Mouse (Mus musculus) kidney, postnatal 4 days (tissue): ENCODE results near the gene Trnp1.

Source experiments
- DNase-seq, 2 experiments: peaks; one replicate each; pipeline ENCODE4 v3.0.0; 2021; ENCODE audit warnings: mixed read lengths in 2 of 2

Gene Trnp1

GRCm38 (mm10) chr4:133494432-133494831 is 3.9 kb downstream of the Trnp1 start:
- DNase-seq, result peak; percentile 95 to 96

GRCm38 (mm10) chr4:133493895-133494294 is 4.5 kb downstream of the Trnp1 start:
- peak; percentile 30 to 47 for DNase-seq

- DNase-seq, result no peak
These were observed 6.5 kb downstream of the Trnp1 start for GRCm38 (mm10) chr4:133491800-133492199.

- DNase-seq, result no peak
These were observed 8.7 kb downstream of the Trnp1 start for GRCm38 (mm10) chr4:133489489-133490245.

- no peak for DNase-seq
These were observed 9.5 kb downstream of the Trnp1 start for GRCm38 (mm10) chr4:133488619-133489392.

GRCm38 (mm10) chr4:133486673-133487357 is 11.5 kb downstream of the Trnp1 start:
- no peak for DNase-seq

GRCm38 (mm10) chr4:133485691-133486425 is 12.5 kb downstream of the Trnp1 start:
- no peak for DNase-seq

- DNase-seq, result peak; percentile 69 to 83
These were observed 13.9 kb downstream of the Trnp1 start for GRCm38 (mm10) chr4:133484266-133485025.

- DNase-seq, result no peak
These were observed 15.9 kb downstream of the Trnp1 start for GRCm38 (mm10) chr4:133482479-133482878.

- no peak for DNase-seq
These were observed 16.9 kb downstream of the Trnp1 start for GRCm38 (mm10) chr4:133481488-133481887.

GRCm38 (mm10) chr4:133480754-133481153 is 17.6 kb downstream of the Trnp1 start:
- no peak for DNase-seq

GRCm38 (mm10) chr4:133480185-133480537 is 18.2 kb downstream of the Trnp1 start:
- DNase-seq, result no peak

- peak; percentile 100 for DNase-seq
These were observed 18.7 kb downstream of the Trnp1 start, which contains the start of gene Tent5b for GRCm38 (mm10) chr4:133479458-133480184. TSS of gene Tent5b (plus strand) at chr4:133480132.

- no peak for DNase-seq
These were observed 24.5 kb downstream of the Trnp1 start for GRCm38 (mm10) chr4:133473833-133474232.

GRCm38 (mm10) chr4:133471135-133471821 is 27.1 kb downstream of the Trnp1 start:
- no peak for DNase-seq

GRCm38 (mm10) chr4:133469122-133469521 is 29.2 kb downstream of the Trnp1 start:
- no peak for DNase-seq

GRCm38 (mm10) chr4:133468080-133468479 is 30.3 kb downstream of the Trnp1 start:
- peak; percentile 85 to 89 for DNase-seq

- DNase-seq, result peak in 1 of 2 experiments; percentile 48
These were observed 35.2 kb downstream of the Trnp1 start for GRCm38 (mm10) chr4:133463184-133463583.

- no peak for DNase-seq
These were observed 37.0 kb downstream of the Trnp1 start for GRCm38 (mm10) chr4:133461362-133461761.

GRCm38 (mm10) chr4:133460796-133461325 is 37.5 kb downstream of the Trnp1 start:
- DNase-seq, result no peak
